Mouse (Mus musculus) neutrophil, adult 65 days (primary cell): ENCODE data around the gene Dnttip1. TPM values are rescaled to one million over a fixed set of nuclear protein-coding genes. Genes with fewer than 3 reads are reported as not detected.

Experiments used
- total RNA-seq: library from RNA; stranded (reverse); gene quantifications from 2 replicates; pipeline ENCODE4 v1.2.4, GENCODE M21; 2023

The Dnttip1 gene
- total RNA-seq: 34.5 and 42.9 TPM in 2 replicates

GRCm38 (mm10) chr2:164745843-164746479 is at the start of gene Dnttip1, which contains the start of gene Wfdc3:
Gene Dnttip1, plus strand, starts transcription at chr2:164745983.
Gene Wfdc3, minus strand, starts transcription at chr2:164745931.

GRCm38 (mm10) chr2:164698201-164698600 is 47.6 kb upstream of the Dnttip1 start, which contains the start of gene Spint4:
Gene Spint4, plus strand, starts transcription at chr2:164698501.

GRCm38 (mm10) chr2:164715005-164715404 is 30.8 kb upstream of the Dnttip1 start, which contains the start of gene Spint5:
Gene Spint5, plus strand, starts transcription at chr2:164715305.

DNA sequence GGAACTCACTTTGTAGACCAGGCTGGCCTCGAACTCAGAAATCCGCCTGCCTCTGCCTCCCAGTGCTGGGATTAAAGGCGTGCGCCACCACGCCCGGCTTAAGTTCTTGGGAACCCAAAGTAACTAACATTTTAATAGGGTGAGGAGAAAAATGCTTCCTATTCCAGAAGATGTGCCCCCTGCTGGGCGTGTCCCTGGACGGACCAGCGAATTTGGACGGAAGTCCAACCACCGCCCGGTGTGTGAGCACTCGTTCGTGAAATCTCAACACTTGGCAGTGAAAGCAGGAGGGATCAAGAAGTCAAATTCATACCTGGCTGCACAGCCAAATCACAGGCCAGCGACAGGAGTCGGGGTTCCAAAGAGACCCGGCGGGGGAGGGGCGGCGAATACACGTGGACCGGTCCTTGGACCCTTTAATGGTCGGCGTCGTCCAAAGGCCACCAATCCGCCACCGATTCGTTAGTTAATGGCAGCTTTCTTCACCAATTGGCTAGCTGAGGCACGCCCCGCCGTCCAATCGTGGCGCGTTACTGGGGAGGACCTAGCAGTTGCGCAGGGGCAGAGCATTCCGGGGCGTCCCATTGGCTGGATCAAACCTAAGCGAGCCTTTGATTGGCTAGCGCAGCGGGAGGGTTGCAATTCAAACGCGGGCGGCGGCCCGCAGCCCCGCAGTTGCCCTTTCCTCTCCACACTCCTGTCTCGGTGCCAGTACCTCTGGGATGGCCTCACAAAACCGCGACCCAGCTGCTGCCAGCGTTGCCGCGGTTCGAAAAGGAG is 23.7 kb downstream of the Dnttip1 start, which contains the start of gene Ube2c:
Ube2c (plus strand) TSS at position 641 of the 780 bp plus-strand sequence.

DNA sequence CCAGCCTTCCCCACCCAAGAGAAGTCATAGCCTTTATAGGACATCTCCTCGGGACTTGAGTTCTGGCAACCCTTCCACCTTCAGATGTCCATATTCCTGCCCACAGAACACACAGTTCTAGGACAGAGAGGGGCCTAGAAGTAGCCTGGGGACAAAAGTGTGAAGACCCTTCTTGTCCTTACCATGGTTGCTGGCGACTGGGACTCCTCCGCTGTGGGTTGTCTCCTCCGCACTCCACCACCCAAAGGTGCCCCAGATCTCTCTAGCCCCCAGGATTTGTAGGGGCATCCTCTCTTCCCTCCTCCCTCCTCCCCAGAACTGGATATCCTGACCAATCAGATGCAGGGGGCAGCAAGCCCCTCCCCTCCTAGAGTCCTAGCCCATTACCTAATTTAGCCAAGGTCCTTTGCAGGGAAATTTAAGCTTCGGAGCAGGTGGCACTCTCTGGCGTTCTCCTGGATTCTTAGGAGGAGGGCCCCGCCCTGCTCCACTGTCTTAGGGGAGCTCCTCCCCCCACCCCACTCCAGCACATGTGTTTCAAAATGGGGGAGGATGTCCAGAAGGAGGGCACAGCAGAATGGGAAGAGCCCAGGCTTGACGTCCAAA is 33.8 kb downstream of the Dnttip1 start, which contains the start of gene Tnnc2:
Tnnc2 (minus strand) TSS at position 487 of the 606 bp plus-strand sequence.

DNA sequence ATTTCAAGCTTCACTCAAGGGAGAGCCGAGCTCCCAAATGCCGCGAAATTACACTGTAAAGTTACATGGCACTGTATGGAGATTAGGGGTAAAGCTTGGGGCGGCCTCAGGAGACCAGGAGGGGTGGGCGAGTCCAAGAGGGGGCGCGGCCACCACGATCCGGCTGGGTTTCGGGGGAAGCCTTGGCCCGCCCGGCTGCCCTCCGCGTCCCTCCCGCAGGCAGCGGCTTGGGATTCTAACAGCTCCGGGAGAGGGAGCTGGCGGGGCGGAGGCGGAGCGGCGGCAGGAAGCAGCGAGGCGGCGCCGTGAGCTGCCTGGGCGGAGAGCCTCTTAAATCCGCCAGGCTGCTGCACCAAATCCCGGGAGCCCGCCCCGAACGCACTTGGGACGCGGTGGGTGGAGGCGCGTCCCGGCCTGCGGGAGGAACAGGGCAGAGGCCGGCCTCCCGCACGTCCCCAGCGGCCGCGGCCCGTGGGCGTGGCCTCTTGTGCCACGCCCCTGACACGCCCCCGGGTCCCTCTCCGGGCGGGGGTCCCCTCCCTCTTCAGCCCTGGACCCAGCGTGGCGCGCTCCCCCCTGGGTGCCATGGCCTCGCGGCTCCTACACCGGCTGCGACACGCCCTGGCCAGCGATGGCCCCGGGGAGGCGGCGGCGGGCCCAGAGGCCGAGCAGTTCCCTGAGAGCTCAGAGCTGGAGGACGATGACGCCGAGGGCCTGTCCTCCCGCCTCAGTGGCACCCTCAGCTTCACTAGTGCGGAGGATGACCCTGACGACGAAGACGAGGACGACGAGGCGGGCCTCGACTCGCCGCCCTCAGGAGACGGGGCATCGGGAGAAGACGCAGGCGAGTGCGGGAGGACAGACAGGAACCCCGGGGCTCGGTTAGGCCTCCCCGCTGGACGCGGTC is 40.0 kb downstream of the Dnttip1 start, which contains the start of gene Snx21:
Snx21 (plus strand) TSS at position 343 of the 907 bp plus-strand sequence.

DNA sequence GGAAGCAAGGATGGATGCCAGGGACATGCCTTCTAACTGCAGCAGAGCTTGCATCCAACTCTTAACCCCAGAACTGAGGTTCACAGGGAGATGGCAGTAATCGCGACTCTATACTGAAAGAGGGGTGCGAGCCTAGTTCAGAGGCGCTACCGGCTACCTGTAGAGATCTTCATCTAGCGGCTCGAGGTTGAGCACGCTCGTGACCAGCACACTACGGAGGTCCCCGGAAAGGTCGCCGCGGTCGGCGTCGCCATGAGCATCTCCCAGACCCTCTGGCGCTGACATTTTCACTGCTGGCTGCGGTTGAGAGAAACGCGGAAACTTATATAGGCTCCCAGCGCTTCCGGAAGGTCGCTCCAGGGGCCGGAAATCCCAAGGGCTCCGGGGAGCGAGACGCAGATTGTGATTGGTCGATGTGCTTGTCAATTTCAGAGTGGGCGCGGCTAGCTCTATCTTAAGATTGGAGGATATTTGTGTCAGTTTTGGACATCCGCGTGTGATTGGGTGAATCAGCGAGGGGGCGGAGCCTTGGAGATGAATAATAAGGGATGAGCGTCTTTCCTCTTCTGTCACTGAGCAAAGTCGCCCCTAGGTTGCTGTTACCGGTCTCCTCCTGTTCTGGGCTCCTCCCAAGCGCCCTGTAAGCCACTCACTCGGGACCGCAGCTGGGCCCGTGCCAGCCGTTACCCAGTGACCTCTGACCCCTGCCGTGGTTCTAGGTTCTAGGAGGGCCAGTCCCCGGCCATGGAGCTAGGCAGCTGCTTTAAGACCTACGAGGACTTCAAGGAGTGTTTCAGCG is 58.9 kb downstream of the Dnttip1 start, which contains the start of the genes Acot8 and Zswim3:
Acot8 (minus strand) TSS at position 350 of the 799 bp plus-strand sequence.
Zswim3 (plus strand) TSS at position 566 of the 799 bp plus-strand sequence.

Other genes with a start within 250 kb of the Dnttip1 start
- gene Pigt, start 248.5 kb upstream of the Dnttip1 start, total RNA-seq: 42.1 and 46.4 TPM in 2 replicates
- not detected in 2 replicates for gene Wfdc2, start 183.6 kb upstream of the Dnttip1 start, total RNA-seq
- not detected in 2 replicates for gene Spint3, start 172.5 kb upstream of the Dnttip1 start, total RNA-seq
- gene Wfdc6a, start 160.5 kb upstream of the Dnttip1 start, total RNA-seq: not detected in 2 replicates
- gene Eppin, start 152.4 kb upstream of the Dnttip1 start, total RNA-seq: not detected in 2 replicates
- not detected in 2 replicates for gene Wfdc6b, start 132.5 kb upstream of the Dnttip1 start, total RNA-seq
- gene Wfdc8, start 132.4 kb upstream of the Dnttip1 start, total RNA-seq: not detected in 2 replicates
- not detected in 2 replicates for gene Wfdc16, start 107.2 kb upstream of the Dnttip1 start, total RNA-seq
- 7.5 and 8.1 TPM in 2 replicates for gene Wfdc10, start 89.9 kb upstream of the Dnttip1 start, total RNA-seq
- gene Wfdc9, start 89.4 kb upstream of the Dnttip1 start, total RNA-seq: not detected in 2 replicates
- not detected in 2 replicates for gene Wfdc11, start 71.9 kb upstream of the Dnttip1 start, total RNA-seq
- not detected in 2 replicates for gene Wfdc13, start 60.9 kb upstream of the Dnttip1 start, total RNA-seq
- not detected in 2 replicates for gene Spint4, start 47.5 kb upstream of the Dnttip1 start, total RNA-seq
- gene Spint5, start 30.7 kb upstream of the Dnttip1 start, total RNA-seq: not detected in 2 replicates
- not detected in 2 replicates for gene Wfdc3, start 52 bp upstream of the Dnttip1 start, total RNA-seq
- gene Ube2c, start 23.9 kb downstream of the Dnttip1 start, total RNA-seq: 84.3 and 94.9 TPM in 2 replicates
- 0.73 TPM in 1 of 2 replicates, not detected in the other for gene Tnnc2, start 34.0 kb downstream of the Dnttip1 start, total RNA-seq
- gene Snx21, start 39.8 kb downstream of the Dnttip1 start, total RNA-seq: 2.2 and 2.6 TPM in 2 replicates
- gene Acot8, start 58.9 kb downstream of the Dnttip1 start, total RNA-seq: 44.2 and 45.5 TPM in 2 replicates
- 1.5 and 1.7 TPM in 2 replicates for gene Zswim3, start 59.1 kb downstream of the Dnttip1 start, total RNA-seq
- 3.1 and 4.0 TPM in 2 replicates for gene Zswim1, start 76.7 kb downstream of the Dnttip1 start, total RNA-seq
- not detected in 2 replicates for gene Spata25, start 82.6 kb downstream of the Dnttip1 start, total RNA-seq
- gene Ctsa, start 86.9 kb downstream of the Dnttip1 start, total RNA-seq: 149 and 152 TPM in 2 replicates
- 0.66 and 1.6 TPM in 2 replicates for gene Neurl2, start 87.5 kb downstream of the Dnttip1 start, total RNA-seq
- gene Pltp, start 111.7 kb downstream of the Dnttip1 start, total RNA-seq: 1.7 and 3.0 TPM in 2 replicates
- 48.8 and 69.6 TPM in 2 replicates for gene Pcif1, start 133.3 kb downstream of the Dnttip1 start, total RNA-seq
- 32.4 and 36.5 TPM in 2 replicates for gene Zfp335, start 165.8 kb downstream of the Dnttip1 start, total RNA-seq
- 2,237 and 2,648 TPM in 2 replicates for gene Mmp9, start 194.8 kb downstream of the Dnttip1 start, total RNA-seq
- gene Slc12a5, start 214.8 kb downstream of the Dnttip1 start, total RNA-seq: 6.8 and 7.2 TPM in 2 replicates